Mouse (Mus musculus): ENCODE results near the gene Arhgap31. TPM values are rescaled to one million over a fixed set of nuclear protein-coding genes. Genes with fewer than 3 reads are reported as not detected.

The Arhgap31 gene
- polyA plus RNA-seq, 1 experiment from 2014 or later: 17.3 TPM

DNA sequence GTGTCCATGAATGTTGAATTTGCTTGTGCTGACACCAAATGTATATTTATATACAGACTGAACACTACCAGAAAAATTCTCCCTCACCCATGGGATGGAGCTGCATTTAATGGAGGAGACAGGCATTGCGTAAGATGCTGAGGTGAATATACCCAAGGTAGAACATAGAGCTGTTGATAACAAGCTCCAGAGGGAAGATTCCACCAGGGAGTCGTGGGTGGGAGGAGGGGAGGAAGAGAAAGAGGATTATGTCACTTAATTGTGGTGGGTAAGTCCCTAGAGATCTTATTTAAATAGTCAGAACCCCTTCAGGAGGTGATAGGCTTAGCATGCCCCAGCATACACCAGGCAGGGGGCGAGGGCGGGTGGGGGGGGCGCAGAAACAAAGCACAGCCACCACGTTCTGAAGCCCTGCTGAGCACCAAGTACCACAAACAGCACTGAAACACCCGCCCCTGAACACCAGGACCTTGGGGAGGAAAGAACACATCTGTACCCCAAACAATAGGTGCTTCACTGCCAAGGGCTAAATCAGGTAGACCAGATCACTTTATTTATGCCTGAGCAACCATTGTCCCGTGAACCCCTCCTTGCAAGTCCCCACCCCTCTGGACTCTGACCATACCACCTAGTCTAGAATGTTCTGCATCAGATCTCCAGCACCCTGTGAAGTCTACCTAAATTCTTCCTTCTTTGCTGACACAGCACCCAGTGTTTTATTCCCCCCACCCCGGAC, 37.3 kb downstream of the Arhgap31 start:
- H3K9ac ChIP-seq (ENCODE audit: low read depth, low read length): no peak overlapping the region
- H3K27ac ChIP-seq (replicated peaks; ENCODE audit: low read depth, low read length): no peak overlapping the region
- WGBS: 69% methylated on average over 8 of the region's 9 CpGs
- no peak overlapping the region for H3K4me2 ChIP-seq (ENCODE audit: low read depth, low read length)
- ATAC-seq (ENCODE audit: low read depth) (peak; percentile 75; the same call in 1 of the 2 replicates), DNase-seq (ENCODE audit: low spot score) (no peak)
- no peaks in the 10 kb centered on the region for H3K9me3 ChIP-seq (ENCODE audit: control insufficient read depth, low read length)
- H3K36me3 ChIP-seq (ENCODE audit: control insufficient read depth, insufficient read depth, low read length): 0 out of 2 replicates have a peak, but pooled peaks cover 5% of the 10 kb centered on the region
- no peak overlapping the region for H3K4me3 ChIP-seq (ENCODE audit: low read depth, low read length)
- peaks cover 12% of the 10 kb centered on the region for H3K4me1 ChIP-seq (ENCODE audit: control insufficient read depth, insufficient read depth, low read length)
- no peaks in the 10 kb centered on the region for H3K27me3 ChIP-seq (replicated peaks; ENCODE audit: control insufficient read depth, insufficient read depth, low read length)

DNA sequence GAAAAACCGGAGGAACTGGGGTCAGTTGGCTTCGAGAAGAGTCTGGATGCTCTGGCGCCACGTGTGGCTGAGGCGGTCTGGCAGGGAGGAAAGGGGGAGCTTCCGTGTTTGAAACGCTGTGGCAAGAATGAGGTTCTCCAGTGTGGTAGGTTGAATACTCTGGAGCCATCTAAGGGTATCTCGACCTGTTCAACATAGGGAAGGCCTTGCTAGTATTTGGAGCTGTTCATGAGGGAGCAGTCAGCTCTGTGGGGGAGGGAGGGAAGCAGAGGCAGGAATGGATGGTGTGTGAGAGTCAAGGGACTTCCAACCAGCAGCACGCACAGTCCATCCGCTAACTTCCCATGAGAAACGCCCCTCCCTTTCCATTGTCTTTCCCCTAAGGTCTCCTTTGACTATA, 38.2 kb downstream of the Arhgap31 start:
- Histone ChIP-seq H3K9ac (ENCODE audit: low read depth, low read length) (no peak overlapping the region), H3K27ac (replicated peaks; ENCODE audit: low read depth, low read length) (no peak overlapping the region), H3K4me1 (ENCODE audit: control insufficient read depth, insufficient read depth, low read length) (peaks cover 14% of the 10 kb centered on the region), H3K4me3 (ENCODE audit: low read depth, low read length) (no peak overlapping the region), H3K36me3 (ENCODE audit: control insufficient read depth, insufficient read depth, low read length) (0 out of 2 replicates have a peak, but pooled peaks cover 5% of the 10 kb centered on the region), H3K4me2 (ENCODE audit: low read depth, low read length) (no peak overlapping the region), H3K27me3 (replicated peaks; ENCODE audit: control insufficient read depth, insufficient read depth, low read length) (no peaks in the 10 kb centered on the region), H3K9me3 (ENCODE audit: control insufficient read depth, low read length) (no peaks in the 10 kb centered on the region)
- WGBS: 88% methylated on average over 11 of the region's 11 CpGs
- ATAC-seq (ENCODE audit: low read depth): peak; percentile 10; the same call in 1 of the 2 replicates
- no peak for DNase-seq (ENCODE audit: low spot score)

GRCm38 (mm10) chr16:38673511-38673910, 39.6 kb downstream of the Arhgap31 start:
- peak; percentile 62; the same call in 1 of the 2 replicates for ATAC-seq (ENCODE audit: low read depth)
- H3K9me3 ChIP-seq (ENCODE audit: control insufficient read depth, low read length): no peaks in the 10 kb centered on the region
- H3K4me1 ChIP-seq (ENCODE audit: control insufficient read depth, insufficient read depth, low read length): peaks cover 6% of the 10 kb centered on the region
- no peaks in the 10 kb centered on the region for H3K27me3 ChIP-seq (replicated peaks; ENCODE audit: control insufficient read depth, insufficient read depth, low read length)
- peak; percentile 62 for DNase-seq (ENCODE audit: low spot score)
- H3K36me3 ChIP-seq (ENCODE audit: control insufficient read depth, insufficient read depth, low read length): 0 out of 2 replicates have a peak, but pooled peaks cover 5% of the 10 kb centered on the region
- no peak overlapping the region for H3K27ac ChIP-seq (replicated peaks; ENCODE audit: low read depth, low read length)
- no peak overlapping the region for H3K4me2 ChIP-seq (ENCODE audit: low read depth, low read length)
- H3K9ac ChIP-seq (ENCODE audit: low read depth, low read length): no peak overlapping the region
- WGBS: 74% methylated on average over 15 of the region's 15 CpGs
- no peak overlapping the region for H3K4me3 ChIP-seq (ENCODE audit: low read depth, low read length)

DNA sequence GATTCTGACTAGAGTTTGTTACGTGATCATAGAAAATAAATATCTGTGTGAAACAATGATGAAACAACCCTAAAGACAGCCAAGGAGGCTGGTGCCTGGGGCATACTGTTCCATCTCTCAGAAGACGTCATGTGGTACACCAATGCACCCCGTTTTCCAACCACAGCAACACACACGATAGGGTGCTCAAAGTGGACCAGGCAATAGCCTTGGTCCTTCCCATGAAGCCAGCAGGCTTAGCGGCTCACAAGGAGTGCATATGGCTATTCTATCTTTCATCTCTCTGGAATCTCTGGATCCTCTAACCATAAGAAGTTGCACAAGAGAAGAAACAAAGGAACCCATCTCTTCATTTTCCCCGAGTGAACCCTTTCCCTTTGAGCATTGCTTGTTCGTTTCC, 40.1 kb downstream of the Arhgap31 start:
- Histone ChIP-seq H3K4me1 (ENCODE audit: control insufficient read depth, insufficient read depth, low read length) (peaks cover 6% of the 10 kb centered on the region), H3K36me3 (ENCODE audit: control insufficient read depth, insufficient read depth, low read length) (0 out of 2 replicates have a peak, but pooled peaks cover 5% of the 10 kb centered on the region), H3K4me3 (ENCODE audit: low read depth, low read length) (no peak overlapping the region), H3K27ac (replicated peaks; ENCODE audit: low read depth, low read length) (no peak overlapping the region), H3K4me2 (ENCODE audit: low read depth, low read length) (no peak overlapping the region), H3K9ac (ENCODE audit: low read depth, low read length) (no peak overlapping the region), H3K27me3 (replicated peaks; ENCODE audit: control insufficient read depth, insufficient read depth, low read length) (no peaks in the 10 kb centered on the region), H3K9me3 (ENCODE audit: control insufficient read depth, low read length) (no peaks in the 10 kb centered on the region)
- DNase-seq (ENCODE audit: low spot score) (no peak), ATAC-seq (ENCODE audit: low read depth) (no peak)
- 88% methylated on average over 7 of the region's 7 CpGs for WGBS

GRCm38 (mm10) chr16:38672370-38672769, 40.7 kb downstream of the Arhgap31 start:
- H3K9me3 ChIP-seq (ENCODE audit: control insufficient read depth, low read length): no peaks in the 10 kb centered on the region
- ATAC-seq (ENCODE audit: low read depth) (no peak), DNase-seq (ENCODE audit: low spot score) (no peak)
- H3K9ac ChIP-seq (ENCODE audit: low read depth, low read length): no peak overlapping the region
- no peak overlapping the region for H3K4me3 ChIP-seq (ENCODE audit: low read depth, low read length)
- WGBS: 46% methylated on average over 5 of the region's 5 CpGs
- 0 out of 2 replicates have a peak, but pooled peaks cover 5% of the 10 kb centered on the region for H3K36me3 ChIP-seq (ENCODE audit: control insufficient read depth, insufficient read depth, low read length)
- H3K4me2 ChIP-seq (ENCODE audit: low read depth, low read length): no peak overlapping the region
- H3K27ac ChIP-seq (replicated peaks; ENCODE audit: low read depth, low read length): no peak overlapping the region
- H3K27me3 ChIP-seq (replicated peaks; ENCODE audit: control insufficient read depth, insufficient read depth, low read length): no peaks in the 10 kb centered on the region
- peaks cover 6% of the 10 kb centered on the region for H3K4me1 ChIP-seq (ENCODE audit: control insufficient read depth, insufficient read depth, low read length)

DNA sequence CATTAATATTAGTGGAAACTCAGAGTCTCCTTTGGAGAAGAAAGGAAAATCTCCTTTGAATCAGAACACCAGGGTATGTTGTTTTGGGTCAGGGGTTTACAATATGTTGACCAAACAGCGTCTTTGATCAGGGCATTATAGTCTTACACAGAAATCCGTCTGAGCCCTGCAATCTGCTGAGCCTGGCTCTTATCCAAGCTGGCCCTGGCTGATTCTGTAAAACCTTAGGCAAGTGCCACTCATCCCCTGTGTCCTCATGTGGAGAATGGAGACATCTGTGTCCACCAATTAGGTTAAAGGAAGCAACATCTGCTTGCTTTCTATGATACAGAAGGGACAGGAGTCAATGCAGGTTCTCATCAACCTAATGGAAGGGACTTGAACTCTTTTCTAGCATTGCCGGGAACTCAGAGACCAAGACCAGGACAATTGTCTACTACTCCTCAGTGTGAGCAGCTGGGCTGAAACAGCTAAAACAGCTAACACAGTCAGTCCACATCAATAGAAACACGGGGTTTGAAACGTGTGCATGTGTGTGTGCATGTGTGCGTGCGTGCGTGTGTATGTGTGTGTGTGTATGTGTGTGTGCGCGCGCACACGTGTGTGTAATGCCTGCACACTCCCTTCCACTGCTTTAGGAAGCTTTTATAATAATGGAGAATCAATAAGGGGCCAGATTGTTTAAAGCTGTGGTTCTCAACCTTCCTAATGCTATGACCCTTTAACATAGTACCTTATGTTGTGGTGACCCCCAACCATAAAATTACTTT, 42.3 kb downstream of the Arhgap31 start:
- no peaks in the 10 kb centered on the region for H3K27me3 ChIP-seq (replicated peaks; ENCODE audit: control insufficient read depth, insufficient read depth, low read length)
- no peaks in the 10 kb centered on the region for H3K9me3 ChIP-seq (ENCODE audit: control insufficient read depth, low read length)
- ATAC-seq (ENCODE audit: low read depth): no peak
- H3K9ac ChIP-seq (ENCODE audit: low read depth, low read length): no peak overlapping the region
- peaks cover 6% of the 10 kb centered on the region for H3K4me1 ChIP-seq (ENCODE audit: control insufficient read depth, insufficient read depth, low read length)
- H3K4me2 ChIP-seq (ENCODE audit: low read depth, low read length): no peak overlapping the region
- H3K36me3 ChIP-seq (ENCODE audit: control insufficient read depth, insufficient read depth, low read length): 0 out of 2 replicates have a peak, but pooled peaks cover 5% of the 10 kb centered on the region
- DNase-seq (ENCODE audit: low spot score): no peak
- no peak overlapping the region for H3K27ac ChIP-seq (replicated peaks; ENCODE audit: low read depth, low read length)
- H3K4me3 ChIP-seq (ENCODE audit: low read depth, low read length): no peak overlapping the region
- WGBS: 87% methylated on average over 12 of the region's 12 CpGs

GRCm38 (mm10) chr16:38668871-38669675, 44.0 kb downstream of the Arhgap31 start:
- Histone ChIP-seq H3K27me3 (replicated peaks; ENCODE audit: control insufficient read depth, insufficient read depth, low read length) (no peaks in the 10 kb centered on the region), H3K36me3 (ENCODE audit: control insufficient read depth, insufficient read depth, low read length) (no peaks in the 10 kb centered on the region), H3K9ac (ENCODE audit: low read depth, low read length) (no peak overlapping the region), H3K4me2 (ENCODE audit: low read depth, low read length) (no peak overlapping the region), H3K27ac (replicated peaks; ENCODE audit: low read depth, low read length) (no peak overlapping the region; the same call in 1 of the 2 replicates), H3K4me3 (ENCODE audit: low read depth, low read length) (no peak overlapping the region), H3K9me3 (ENCODE audit: control insufficient read depth, low read length) (no peaks in the 10 kb centered on the region), H3K4me1 (ENCODE audit: control insufficient read depth, insufficient read depth, low read length) (peaks cover 11% of the 10 kb centered on the region)
- DNase-seq (ENCODE audit: low spot score) (no peak), ATAC-seq (ENCODE audit: low read depth) (no peak)
- WGBS: 87% methylated on average over 8 of the region's 8 CpGs

DNA sequence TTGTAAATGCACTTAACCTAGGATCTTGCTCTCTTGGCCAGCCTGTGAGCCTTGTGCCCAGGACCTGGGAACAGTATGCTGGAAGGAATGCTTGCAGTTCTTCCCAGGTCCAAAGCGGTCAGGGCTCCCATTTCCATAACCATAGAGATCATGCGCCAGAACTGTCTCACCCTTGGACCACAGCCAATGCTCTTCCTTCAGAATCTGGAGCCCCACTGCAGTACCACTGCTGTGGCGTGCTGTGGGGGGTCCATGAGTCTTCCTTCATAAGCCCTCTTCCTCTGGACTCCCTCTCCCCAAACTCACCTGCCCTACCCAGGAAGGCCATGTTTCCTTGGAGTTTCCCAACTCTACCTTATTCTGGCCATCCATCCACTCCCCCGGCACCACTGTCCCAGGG, 46.6 kb downstream of the Arhgap31 start:
- Histone ChIP-seq H3K9me3 (ENCODE audit: control insufficient read depth, low read length) (no peaks in the 10 kb centered on the region), H3K4me2 (ENCODE audit: low read depth, low read length) (no peak overlapping the region), H3K36me3 (ENCODE audit: control insufficient read depth, insufficient read depth, low read length) (no peaks in the 10 kb centered on the region), H3K9ac (ENCODE audit: low read depth, low read length) (no peak overlapping the region), H3K27me3 (replicated peaks; ENCODE audit: control insufficient read depth, insufficient read depth, low read length) (no peaks in the 10 kb centered on the region), H3K4me3 (ENCODE audit: low read depth, low read length) (no peak overlapping the region), H3K27ac (replicated peaks; ENCODE audit: low read depth, low read length) (no peak overlapping the region), H3K4me1 (ENCODE audit: control insufficient read depth, insufficient read depth, low read length) (peaks cover 18% of the 10 kb centered on the region)
- DNase-seq (ENCODE audit: low spot score) (no peak), ATAC-seq (ENCODE audit: low read depth) (no peak)
- 86% methylated on average over 3 of the region's 4 CpGs for WGBS
